Mouse (Mus musculus): ENCODE measurements around the gene Fgf13. TPM values are rescaled to one million over a fixed set of nuclear protein-coding genes. Genes with fewer than 3 reads are reported as not detected.

Gene Fgf13
- total RNA-seq, 1 experiment from 2014 or later, result 8.6 TPM

- ATAC-seq (replicated peaks; ENCODE audit: insufficient number of reproducible peaks, low FRiP score, low TSS enrichment, poor library complexity, severe bottlenecking), result no peak
Observed at GRCm38 (mm10) chrX:59220675-59221074, 347.2 kb downstream of the Fgf13 start.

GRCm38 (mm10) chrX:59201146-59201545 is 366.7 kb downstream of the Fgf13 start:
- ATAC-seq (replicated peaks; ENCODE audit: insufficient number of reproducible peaks, low FRiP score, low TSS enrichment, poor library complexity, severe bottlenecking), result no peak

GRCm38 (mm10) chrX:59194149-59194548 is 373.7 kb downstream of the Fgf13 start:
- no peak for ATAC-seq (replicated peaks; ENCODE audit: insufficient number of reproducible peaks, low FRiP score, low TSS enrichment, poor library complexity, severe bottlenecking)

GRCm38 (mm10) chrX:59186922-59187321 is 380.9 kb downstream of the Fgf13 start:
- ATAC-seq (replicated peaks; ENCODE audit: insufficient number of reproducible peaks, low FRiP score, low TSS enrichment, poor library complexity, severe bottlenecking), result no peak

- no peak for ATAC-seq (replicated peaks; ENCODE audit: insufficient number of reproducible peaks, low FRiP score, low TSS enrichment, poor library complexity, severe bottlenecking)
Observed at GRCm38 (mm10) chrX:59182323-59182722, 385.5 kb downstream of the Fgf13 start.

- ATAC-seq (replicated peaks; ENCODE audit: insufficient number of reproducible peaks, low FRiP score, low TSS enrichment, poor library complexity, severe bottlenecking), result no peak
Observed at GRCm38 (mm10) chrX:59179627-59180026, 388.2 kb downstream of the Fgf13 start.

- no peak for ATAC-seq (replicated peaks; ENCODE audit: insufficient number of reproducible peaks, low FRiP score, low TSS enrichment, poor library complexity, severe bottlenecking)
Observed at GRCm38 (mm10) chrX:59179081-59179596, 388.7 kb downstream of the Fgf13 start.

GRCm38 (mm10) chrX:59177653-59178052 is 390.2 kb downstream of the Fgf13 start:
- ATAC-seq (replicated peaks; ENCODE audit: insufficient number of reproducible peaks, low FRiP score, low TSS enrichment, poor library complexity, severe bottlenecking), result no peak

- no peak for ATAC-seq (replicated peaks; ENCODE audit: insufficient number of reproducible peaks, low FRiP score, low TSS enrichment, poor library complexity, severe bottlenecking)
Observed at GRCm38 (mm10) chrX:59172200-59172599, 395.7 kb downstream of the Fgf13 start.

- no peak for ATAC-seq (replicated peaks; ENCODE audit: insufficient number of reproducible peaks, low FRiP score, low TSS enrichment, poor library complexity, severe bottlenecking)
Observed at GRCm38 (mm10) chrX:59166763-59167162, 401.1 kb downstream of the Fgf13 start.

- no peak for ATAC-seq (replicated peaks; ENCODE audit: insufficient number of reproducible peaks, low FRiP score, low TSS enrichment, poor library complexity, severe bottlenecking)
Observed at GRCm38 (mm10) chrX:59141947-59142346, 425.9 kb downstream of the Fgf13 start.

- ATAC-seq (replicated peaks; ENCODE audit: insufficient number of reproducible peaks, low FRiP score, low TSS enrichment, poor library complexity, severe bottlenecking), result no peak
Observed at GRCm38 (mm10) chrX:59134928-59135361, 432.9 kb downstream of the Fgf13 start.

- ATAC-seq (replicated peaks; ENCODE audit: insufficient number of reproducible peaks, low FRiP score, low TSS enrichment, poor library complexity, severe bottlenecking), result no peak
Observed at GRCm38 (mm10) chrX:59134166-59134861, 433.6 kb downstream of the Fgf13 start.

- ATAC-seq (replicated peaks; ENCODE audit: insufficient number of reproducible peaks, low FRiP score, low TSS enrichment, poor library complexity, severe bottlenecking), result no peak
Observed at GRCm38 (mm10) chrX:59133834-59134165, 434.1 kb downstream of the Fgf13 start.

GRCm38 (mm10) chrX:59133416-59133815 is 434.5 kb downstream of the Fgf13 start:
- no peak for ATAC-seq (replicated peaks; ENCODE audit: insufficient number of reproducible peaks, low FRiP score, low TSS enrichment, poor library complexity, severe bottlenecking)

GRCm38 (mm10) chrX:59126637-59127036 is 441.2 kb downstream of the Fgf13 start:
- no peak for ATAC-seq (replicated peaks; ENCODE audit: insufficient number of reproducible peaks, low FRiP score, low TSS enrichment, poor library complexity, severe bottlenecking)

GRCm38 (mm10) chrX:59113187-59113586 is 454.7 kb downstream of the Fgf13 start:
- no peak for ATAC-seq (replicated peaks; ENCODE audit: insufficient number of reproducible peaks, low FRiP score, low TSS enrichment, poor library complexity, severe bottlenecking)

- ATAC-seq (replicated peaks; ENCODE audit: insufficient number of reproducible peaks, low FRiP score, low TSS enrichment, poor library complexity, severe bottlenecking), result no peak
Observed at GRCm38 (mm10) chrX:59085928-59086327, 481.9 kb downstream of the Fgf13 start.

- no peak for ATAC-seq (replicated peaks; ENCODE audit: insufficient number of reproducible peaks, low FRiP score, low TSS enrichment, poor library complexity, severe bottlenecking)
Observed at GRCm38 (mm10) chrX:59080427-59080826, 487.4 kb downstream of the Fgf13 start.

- no peak for ATAC-seq (replicated peaks; ENCODE audit: insufficient number of reproducible peaks, low FRiP score, low TSS enrichment, poor library complexity, severe bottlenecking)
Observed at GRCm38 (mm10) chrX:59072083-59072482, 495.8 kb downstream of the Fgf13 start.

- ATAC-seq (replicated peaks; ENCODE audit: insufficient number of reproducible peaks, low FRiP score, low TSS enrichment, poor library complexity, severe bottlenecking), result no peak
Observed at GRCm38 (mm10) chrX:59063157-59063556, 504.7 kb downstream of the Fgf13 start.

Data from monocyte, adult 5-6 weeks (primary cell).